Mouse (Mus musculus) skeletal muscle tissue, adult 2 months (tissue): ENCODE measurements around the gene Tead3.

Source experiments
- DNase-seq: peaks from one replicate; pipeline ENCODE4 v3.0.0-alpha.2; 2012; ENCODE audit warnings: low read depth, low spot score

Tead3 gene

DNA sequence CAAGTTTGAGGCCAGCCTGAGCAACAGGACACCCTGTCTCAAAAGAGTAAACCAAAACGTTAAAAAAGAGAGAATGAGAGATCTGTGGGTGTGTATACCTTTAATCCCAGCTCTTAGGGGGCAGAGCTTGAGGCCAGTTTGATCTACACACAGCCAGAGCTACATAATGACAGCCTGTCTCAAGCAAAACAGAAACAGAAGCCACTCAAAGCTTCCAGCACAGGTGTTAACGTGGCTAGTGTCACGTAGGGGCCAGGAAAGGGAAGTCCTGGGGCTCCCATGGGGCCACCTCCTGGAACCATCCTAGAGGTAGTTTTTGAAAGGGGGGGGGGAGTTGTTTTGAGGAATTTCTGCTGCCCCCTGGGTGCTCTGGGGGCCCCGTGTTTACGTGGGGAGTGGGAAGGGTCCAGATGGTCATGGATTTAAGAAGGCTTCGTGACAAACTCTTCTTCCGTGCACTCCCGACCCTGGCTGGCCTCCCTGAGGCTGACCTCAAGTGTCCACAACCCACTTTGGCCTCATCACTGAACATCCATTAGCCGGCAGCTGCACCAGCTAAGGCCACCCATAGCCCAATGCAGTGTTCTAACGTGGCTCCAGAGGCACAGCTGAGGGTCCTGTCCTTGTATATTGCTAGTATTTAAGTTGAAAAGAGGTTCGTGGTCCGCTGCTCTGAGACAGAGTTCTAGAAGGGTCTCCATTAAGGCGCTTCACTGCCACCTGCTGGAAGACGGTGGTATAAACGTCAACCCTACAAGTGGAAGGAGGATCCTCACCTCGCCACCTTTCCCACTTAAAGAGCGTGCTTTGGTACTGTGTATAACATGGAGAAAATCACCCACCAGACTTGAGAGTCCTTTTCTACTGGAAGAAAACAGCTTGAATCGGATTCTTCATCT lies 42.1 kb downstream of the Tead3 start:
- peak; percentile 85 for DNase-seq

DNA sequence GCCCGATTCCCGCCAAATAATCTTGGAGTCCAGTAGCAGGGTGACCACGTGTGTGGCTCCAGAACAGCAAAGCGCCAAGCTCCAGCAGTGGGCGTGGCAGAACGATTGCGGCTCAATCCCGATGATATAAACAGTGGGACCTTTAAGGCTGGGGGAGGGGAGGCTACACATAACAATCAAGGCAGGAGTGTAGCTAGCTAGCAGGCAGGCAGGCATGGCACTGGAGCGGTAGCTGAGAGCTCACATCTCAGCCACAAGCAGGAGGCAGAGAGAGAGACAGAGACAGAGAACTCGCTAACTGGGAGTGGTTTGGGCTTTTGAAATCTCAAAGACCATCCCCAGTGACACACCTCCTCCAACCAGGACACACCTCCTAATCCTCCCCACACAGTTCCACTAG lies 45.4 kb downstream of the Tead3 start:
- DNase-seq, result no peak

- no peak for DNase-seq
Measured at GRCm38 (mm10) chr17:28300850-28301249, 49.8 kb downstream of the Tead3 start.

DNA sequence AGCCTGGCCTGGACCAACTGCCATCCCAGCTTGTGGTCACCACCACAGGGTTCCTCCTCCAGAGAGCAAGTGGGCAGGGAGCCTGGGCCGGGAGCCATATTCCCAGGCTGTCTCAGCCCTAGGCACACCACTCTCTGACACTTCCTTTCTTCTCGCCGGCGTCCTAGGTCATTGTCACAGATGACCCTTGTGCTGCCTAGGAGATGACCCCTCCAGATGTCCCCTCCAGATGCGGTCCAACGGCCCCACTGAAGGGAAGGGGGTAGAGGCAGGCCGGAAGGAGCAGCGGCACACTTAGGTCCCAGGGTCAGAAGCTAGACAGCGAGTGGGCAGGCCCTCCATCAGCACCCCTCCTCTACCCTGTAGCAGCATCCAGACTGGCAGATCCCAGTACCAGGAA lies 50.3 kb downstream of the Tead3 start:
- no peak for DNase-seq

- no peak for DNase-seq
Measured at GRCm38 (mm10) chr17:28299669-28300320, 50.8 kb downstream of the Tead3 start.

- DNase-seq, result no peak
Measured at GRCm38 (mm10) chr17:28298888-28299287, 51.7 kb downstream of the Tead3 start.

- no peak for DNase-seq
Measured at GRCm38 (mm10) chr17:28294449-28295333, 55.9 kb downstream of the Tead3 start.

GRCm38 (mm10) chr17:28293716-28294115 lies 56.9 kb downstream of the Tead3 start:
- DNase-seq, result peak; percentile 72

DNA sequence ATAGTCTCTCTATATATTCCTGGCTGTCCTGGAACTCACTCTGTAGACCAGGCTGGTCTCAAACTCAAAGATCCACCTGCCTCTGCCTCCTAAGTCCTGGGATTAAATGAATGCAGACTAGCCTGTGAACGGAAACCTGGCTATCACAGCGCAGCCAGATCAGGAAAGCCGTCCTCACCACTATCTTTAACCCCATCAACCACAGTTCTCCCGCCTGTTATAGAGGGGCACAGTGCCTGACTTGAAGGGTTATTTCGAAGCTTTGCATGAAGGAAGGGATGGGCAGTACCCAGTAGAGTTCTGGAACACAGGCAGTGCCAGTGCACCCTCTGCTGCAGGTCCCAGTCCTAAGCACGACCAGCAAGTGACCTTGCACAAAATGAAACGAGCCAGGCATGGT lies 59.3 kb downstream of the Tead3 start:
- no peak for DNase-seq

DNA sequence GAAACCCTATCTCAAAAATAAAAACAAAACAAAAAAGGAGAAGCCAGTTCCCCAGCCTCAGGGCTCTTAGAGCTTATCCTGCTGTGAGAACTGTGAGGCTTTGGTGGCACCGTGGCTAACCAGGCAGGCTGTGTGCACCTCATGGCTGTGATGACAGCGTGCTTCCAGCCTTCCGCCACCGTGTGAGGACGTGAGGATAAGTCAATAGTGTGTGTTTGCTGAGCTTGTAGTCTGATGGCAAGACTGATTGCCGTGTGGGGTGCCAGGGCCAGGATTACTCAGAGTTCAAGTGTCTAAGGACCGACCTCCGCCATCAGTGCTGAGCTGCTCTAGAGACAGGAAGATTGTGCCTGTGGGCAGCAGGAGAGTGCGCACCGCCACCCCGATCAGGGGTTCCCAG lies 59.9 kb downstream of the Tead3 start:
- DNase-seq, result no peak

- DNase-seq, result no peak
Measured at GRCm38 (mm10) chr17:28290262-28290661, 60.4 kb downstream of the Tead3 start.

- DNase-seq, result no peak
Measured at GRCm38 (mm10) chr17:28287980-28288379, 62.6 kb downstream of the Tead3 start.

GRCm38 (mm10) chr17:28287578-28287977 lies 63.0 kb downstream of the Tead3 start:
- no peak for DNase-seq

- no peak for DNase-seq
Measured at GRCm38 (mm10) chr17:28286964-28287363, 63.7 kb downstream of the Tead3 start.

DNA sequence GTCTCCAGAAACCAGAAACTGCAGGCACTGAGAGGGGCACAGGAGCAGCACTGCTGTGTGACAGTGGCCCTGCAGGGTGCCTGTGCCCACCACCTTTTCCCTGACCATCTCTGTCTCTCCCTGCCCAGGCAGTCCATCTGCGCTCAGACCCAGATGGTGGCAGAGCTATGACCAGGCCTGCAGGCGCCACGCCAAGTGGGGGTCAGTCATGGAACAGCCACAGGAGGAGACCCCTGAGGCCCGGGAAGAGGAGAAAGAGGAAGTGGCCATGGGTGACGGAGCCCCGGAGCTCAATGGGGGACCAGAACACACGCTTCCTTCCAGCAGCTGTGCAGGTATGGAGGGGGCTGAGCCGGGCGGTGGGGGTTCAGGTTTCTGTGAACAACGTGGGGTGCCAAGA lies 64.5 kb downstream of the Tead3 start:
- DNase-seq, result no peak

DNA sequence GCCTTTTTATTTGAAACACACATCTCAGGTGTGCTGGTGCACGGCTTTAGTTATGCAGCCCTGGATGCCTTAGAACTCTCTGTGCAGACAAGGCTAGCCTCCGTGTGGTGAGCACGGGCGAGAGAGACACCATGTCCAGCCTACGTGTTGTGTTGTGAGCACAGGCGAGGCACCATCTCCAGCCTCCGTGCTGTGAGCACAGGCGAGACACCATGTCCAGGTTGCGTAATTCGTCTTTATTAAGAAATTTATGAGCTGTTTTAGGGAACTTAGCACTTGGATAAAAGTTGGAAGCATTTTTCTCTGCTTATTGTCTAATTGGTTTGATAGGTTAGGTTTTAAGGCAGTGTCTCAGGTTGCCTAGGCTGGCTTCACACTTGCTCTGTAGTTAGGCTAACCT lies 67.4 kb downstream of the Tead3 start:
- no peak for DNase-seq

DNA sequence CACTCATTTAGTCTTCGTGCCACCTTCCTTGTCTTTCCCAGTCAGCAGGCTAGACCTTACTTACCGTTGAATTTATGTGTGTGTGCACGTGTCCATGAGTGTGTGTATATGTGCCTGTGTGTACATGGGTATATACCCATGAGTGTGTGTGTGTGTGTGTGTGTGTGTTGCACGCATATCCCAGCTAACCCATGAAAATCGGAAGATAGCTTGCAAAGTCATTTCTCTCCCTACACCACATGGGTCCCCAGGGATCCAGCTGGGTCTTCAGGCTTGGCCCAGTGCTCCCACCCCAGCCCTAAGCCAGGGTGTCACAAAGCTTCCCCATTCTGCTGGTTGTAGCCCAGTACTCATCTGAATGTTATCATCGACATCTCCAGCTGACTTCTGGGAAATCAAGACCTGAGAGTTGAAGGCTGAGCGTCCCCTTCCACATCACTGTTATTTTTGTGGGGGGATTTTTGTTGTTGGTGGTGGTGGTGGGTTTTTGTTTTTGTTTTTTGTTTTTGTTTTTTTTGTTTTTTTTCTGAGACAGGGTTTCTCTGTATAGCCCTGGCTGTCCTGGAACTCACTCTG lies 68.7 kb downstream of the Tead3 start:
- no peak for DNase-seq
